In the genomic region with DNA sequence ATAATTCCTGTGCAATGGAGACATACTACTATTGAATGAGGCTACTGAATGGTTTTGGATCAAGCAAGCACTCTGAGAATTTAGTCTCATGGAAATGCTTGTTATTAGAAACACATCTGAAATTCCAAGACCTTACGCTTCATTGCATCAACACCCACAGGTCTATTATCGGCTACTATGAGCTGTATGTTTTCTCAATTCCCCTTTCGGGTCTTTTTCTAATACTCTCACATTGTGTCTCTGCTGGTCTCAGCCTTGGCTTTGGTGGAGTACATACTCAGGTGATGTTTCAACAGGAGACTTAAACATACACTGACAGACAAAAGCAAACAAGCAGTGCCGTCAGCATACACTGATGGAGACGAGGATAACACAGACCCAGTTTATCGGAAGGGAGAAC, we compare ENCODE assay signal across 24 mouse cellular contexts.
"Had no signal": no experiment of that assay in that cellular context is flagged by ENCODE, and none has a peak within 500 bp of the region (broad histone marks: within the 10 kb centered on the region; RNA-seq: fewer than 3 reads in every experiment).

No protein-coding gene starts in this region.

- H3K27ac ChIP-seq: embryonic facial prominence, embryonic 10.5 days; embryonic facial prominence, embryonic 12.5 days; embryonic facial prominence, embryonic 13.5 days; embryonic facial prominence, embryonic 15.5 days; forebrain, embryonic 10.5 days; forebrain, embryonic 12.5 days; forebrain, embryonic 13.5 days; forebrain, embryonic 15.5 days; gastrocnemius, adult 2 months; heart, adult 2 months had no signal

- DNase-seq: cerebellum, adult 8-10 months; cerebellum, adult 9-10 months; cerebellum, adult 9-11 months; cerebellum, postnatal 36 days; embryo, embryonic 11 days; forebrain, postnatal 0 days; gastrocnemius, adult 2 months; gastrocnemius, postnatal 10 days; gastrocnemius, postnatal 14 days; gastrocnemius, postnatal 25 days; gastrocnemius, postnatal 36 days; heart, adult 18-20 months; heart, adult 2 months had no signal

- H3K36me3 ChIP-seq: embryonic facial prominence, embryonic 10.5 days; embryonic facial prominence, embryonic 12.5 days; embryonic facial prominence, embryonic 13.5 days; embryonic facial prominence, embryonic 15.5 days; forebrain, embryonic 10.5 days; forebrain, embryonic 12.5 days; forebrain, embryonic 15.5 days had no signal

- H3K4me1 ChIP-seq: embryonic facial prominence, embryonic 12.5 days; embryonic facial prominence, embryonic 15.5 days had no signal

- H3K4me3 ChIP-seq: embryonic facial prominence, embryonic 10.5 days; embryonic facial prominence, embryonic 12.5 days; embryonic facial prominence, embryonic 13.5 days; embryonic facial prominence, embryonic 15.5 days; erythroblast, embryonic 14.5 days; forebrain, embryonic 10.5 days; forebrain, embryonic 12.5 days; forebrain, embryonic 13.5 days; forebrain, embryonic 15.5 days; gastrocnemius, adult 2 months; heart, adult 2 months had no signal

- H3K9ac ChIP-seq: embryonic facial prominence, embryonic 12.5 days; embryonic facial prominence, embryonic 13.5 days; embryonic facial prominence, embryonic 15.5 days; forebrain, embryonic 12.5 days; forebrain, embryonic 13.5 days; forebrain, embryonic 15.5 days; forebrain, postnatal 0 days had no signal

- H3K27me3 ChIP-seq: embryonic facial prominence, embryonic 12.5 days; embryonic facial prominence, embryonic 15.5 days; forebrain, embryonic 12.5 days; forebrain, embryonic 13.5 days; forebrain, embryonic 15.5 days had no signal

- ATAC-seq: forebrain, embryonic 13.5 days; forebrain, embryonic 14.5 days; forebrain, embryonic 15.5 days; forebrain, embryonic 16.5 days; forebrain, postnatal 0 days had no signal

- H3K9me3 ChIP-seq: embryonic facial prominence, embryonic 10.5 days; embryonic facial prominence, embryonic 12.5 days; embryonic facial prominence, embryonic 13.5 days; embryonic facial prominence, embryonic 15.5 days; forebrain, embryonic 10.5 days; forebrain, embryonic 12.5 days; forebrain, embryonic 13.5 days; forebrain, embryonic 15.5 days had no signal

- H3K4me2 ChIP-seq: embryonic facial prominence, embryonic 12.5 days; embryonic facial prominence, embryonic 13.5 days; embryonic facial prominence, embryonic 15.5 days; forebrain, embryonic 12.5 days; forebrain, embryonic 13.5 days; forebrain, embryonic 15.5 days had no signal
